Mouse (Mus musculus) kidney, postnatal 25 days (tissue): ENCODE measurements around the gene Hoxb9.
A peak's percentile ranks its signal among the peaks of the same experiment; 100 is the strongest.

Experiments used
- DNase-seq, 2 experiments: peaks; one replicate each; pipeline ENCODE4 v3.0.0; 2021; ENCODE audit warnings: mixed read lengths in 2 of 2

The Hoxb9 gene

DNA sequence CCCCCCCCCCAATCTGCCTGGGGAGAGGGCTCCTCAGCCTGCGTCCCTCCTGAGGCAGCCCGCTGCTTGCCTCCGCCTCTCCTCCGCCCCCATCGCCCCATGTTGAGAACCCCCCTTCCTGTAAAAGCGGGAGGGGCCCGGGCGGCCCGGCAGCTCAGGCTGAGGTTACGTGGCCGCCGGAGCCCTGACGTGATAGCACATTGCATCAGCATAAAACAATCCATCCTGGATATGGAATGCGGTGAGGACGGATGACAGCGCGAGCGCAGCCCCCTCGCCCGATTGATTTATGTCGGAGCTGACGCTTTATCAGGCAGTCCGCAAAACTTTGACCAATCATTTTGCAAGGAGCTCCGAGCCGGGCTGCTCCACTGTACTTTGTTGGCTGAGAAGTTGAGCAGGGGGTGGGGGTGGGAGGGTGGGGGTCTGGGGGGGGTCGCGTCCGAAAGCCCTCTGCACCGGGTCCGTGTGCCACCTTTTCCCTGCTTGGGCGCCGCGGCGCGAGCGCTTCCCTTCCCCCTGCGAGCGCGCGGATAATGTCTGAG, at the start of gene Hoxb9:
Gene Hoxb9, plus strand, starts transcription at position 462 of the 545 bp plus-strand sequence.
- DNase-seq, result peak; percentile 72 to 88

DNA sequence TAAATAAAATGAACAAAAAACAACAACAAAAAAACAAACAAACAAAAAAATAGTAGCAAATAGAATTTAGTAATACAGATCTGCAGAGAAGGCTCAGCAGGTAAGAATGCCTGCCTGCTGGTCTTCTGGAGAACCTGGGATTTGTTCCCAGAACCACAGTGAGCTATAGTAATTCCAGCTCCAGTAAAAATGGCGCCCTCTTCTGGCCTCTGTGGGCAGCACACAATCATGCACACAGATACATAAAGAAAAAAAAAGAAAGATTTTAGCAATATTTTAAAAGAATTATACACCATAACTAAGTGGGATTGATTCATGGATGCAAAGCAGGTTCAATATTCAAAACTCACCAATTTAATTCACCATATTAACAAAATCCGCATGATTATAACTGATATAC, 47.4 kb upstream of the Hoxb9 start:
- no peak for DNase-seq

DNA sequence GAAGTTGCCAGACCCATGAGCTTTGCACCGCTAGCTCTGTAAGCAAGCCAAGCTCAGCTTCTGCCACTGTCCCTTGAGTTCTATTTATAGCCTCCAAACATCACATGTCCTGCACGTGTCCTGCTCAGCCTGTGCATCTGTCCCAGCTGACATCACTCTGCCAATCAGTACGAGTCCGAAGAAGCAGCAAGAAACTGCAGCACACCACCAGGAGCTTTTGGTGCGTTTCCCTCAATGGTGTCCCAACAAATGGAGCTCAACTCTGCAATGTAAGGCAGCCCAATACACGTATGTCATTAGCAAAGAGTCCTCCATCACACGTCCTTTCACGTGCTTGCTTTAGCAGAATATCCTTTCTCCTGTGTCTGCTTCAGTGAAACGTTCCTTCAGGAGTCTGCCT, 43.6 kb upstream of the Hoxb9 start:
- DNase-seq, result no peak

DNA sequence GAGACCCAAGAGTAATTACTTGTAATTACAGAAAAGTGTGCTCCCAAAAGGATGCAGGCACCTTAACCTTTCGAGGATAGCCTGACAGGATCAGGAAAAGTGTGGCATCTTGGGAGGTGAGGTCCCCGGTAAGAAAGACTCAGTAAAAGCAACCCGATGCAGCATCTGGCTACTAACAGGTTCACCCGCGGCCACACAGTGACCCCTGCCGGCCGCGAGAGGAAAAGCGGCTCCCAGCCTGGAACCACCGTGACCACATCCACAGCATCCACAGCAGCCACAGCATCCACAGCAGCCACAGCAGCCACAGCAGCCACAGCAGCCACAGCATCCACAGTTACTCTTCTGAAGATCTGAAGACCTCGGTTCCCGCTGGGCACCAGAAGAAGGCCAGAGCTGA, 36.4 kb upstream of the Hoxb9 start:
- DNase-seq, result peak; percentile 41 to 54

DNA sequence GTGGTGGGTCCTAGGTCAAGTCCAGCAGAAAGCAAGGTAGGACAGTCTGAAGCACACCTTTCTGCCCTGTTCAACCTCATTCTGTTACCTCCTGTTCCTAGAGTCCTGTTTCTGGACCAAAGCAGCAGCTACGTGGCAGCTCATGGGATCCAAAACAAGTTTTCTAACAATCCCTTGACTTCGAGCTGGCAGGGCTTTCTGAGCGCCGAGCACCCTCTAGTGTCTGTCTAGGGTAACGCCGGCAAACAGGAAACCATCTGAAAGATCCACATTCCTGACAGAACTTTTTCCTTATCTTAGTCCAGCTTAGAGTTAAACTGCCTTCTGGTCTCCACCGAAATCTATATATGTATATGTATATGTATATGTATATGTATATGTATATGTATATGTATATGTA, 31.0 kb upstream of the Hoxb9 start:
- DNase-seq, result peak; percentile 57 to 68

DNA sequence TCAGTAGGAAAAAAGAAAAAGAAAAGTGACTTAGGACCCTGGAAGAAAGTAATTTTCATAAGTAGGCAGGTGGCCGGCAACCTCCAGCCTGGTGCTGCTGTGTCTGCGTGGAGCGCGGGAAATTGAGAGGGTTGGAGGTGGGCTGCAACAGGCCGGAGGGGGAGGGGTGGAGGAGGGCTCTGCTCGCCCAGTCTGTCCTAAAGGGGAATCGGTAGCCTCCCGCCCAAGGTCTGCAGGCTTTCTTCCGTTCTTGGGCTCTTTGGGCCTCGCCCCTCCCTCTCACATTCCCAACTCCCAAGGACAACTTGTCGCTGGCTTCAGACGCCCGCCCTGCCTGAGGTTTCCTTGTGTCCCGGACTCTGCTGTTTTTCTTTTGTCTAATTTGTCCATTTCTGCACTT, 20.4 kb upstream of the Hoxb9 start:
- peak; percentile 74 to 89 for DNase-seq

DNA sequence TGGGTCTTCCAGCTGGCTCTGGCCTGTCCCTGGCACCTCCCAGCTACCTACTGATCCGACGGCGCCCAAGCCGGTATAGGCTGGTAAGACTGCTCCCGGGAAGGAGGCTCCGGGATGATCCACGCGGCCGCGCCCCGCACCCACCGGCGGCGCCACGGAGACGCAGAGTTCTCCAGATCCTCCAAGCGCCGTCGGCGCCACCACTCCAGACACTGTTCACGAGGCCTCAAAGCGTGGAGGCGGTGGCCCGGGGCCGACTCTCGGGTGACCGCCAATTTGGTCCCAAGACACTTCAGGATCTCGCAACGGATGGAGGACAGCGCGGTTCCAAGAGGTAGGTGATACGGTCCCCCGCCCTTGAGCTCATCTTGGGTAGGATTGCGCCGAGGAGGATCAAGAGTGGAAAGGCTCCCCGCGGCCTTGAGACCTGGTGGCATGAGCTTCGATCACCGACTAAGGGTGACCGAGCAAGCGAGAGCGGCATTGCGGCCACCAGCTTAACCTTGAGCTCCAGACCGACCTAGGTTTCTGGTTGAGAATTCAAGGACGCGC, 19.7 kb upstream of the Hoxb9 start:
- DNase-seq, result peak; percentile 64 to 86

DNA sequence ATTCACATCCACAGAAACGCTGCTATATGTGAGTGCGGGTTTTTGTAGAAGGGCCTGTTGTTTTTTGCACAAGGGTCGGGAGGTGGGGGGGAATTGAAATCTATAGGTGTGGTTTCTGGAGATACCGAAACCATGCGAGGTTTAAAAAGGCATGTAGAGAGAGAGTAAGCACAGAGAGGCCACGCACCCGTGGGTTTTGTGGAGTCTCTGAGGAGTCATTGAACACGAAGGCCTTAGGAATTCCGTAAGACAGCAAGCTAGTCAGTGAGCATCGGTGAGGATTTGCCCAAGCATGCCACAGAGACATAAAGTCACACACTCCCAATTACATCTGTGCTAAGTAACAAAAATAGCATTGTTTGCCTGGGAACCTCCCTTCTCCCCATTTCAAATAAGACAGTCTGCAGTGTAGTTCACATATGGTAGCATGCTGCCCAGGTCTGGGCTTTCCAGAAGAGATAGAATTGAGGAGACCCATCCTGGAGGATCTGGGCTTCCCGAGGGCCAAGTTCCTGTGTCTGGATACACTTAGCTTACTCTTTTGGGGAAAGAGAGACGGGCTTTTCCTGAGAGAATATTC, 18.6 kb upstream of the Hoxb9 start:
- peak in 1 of 2 experiments; percentile 37 for DNase-seq

DNA sequence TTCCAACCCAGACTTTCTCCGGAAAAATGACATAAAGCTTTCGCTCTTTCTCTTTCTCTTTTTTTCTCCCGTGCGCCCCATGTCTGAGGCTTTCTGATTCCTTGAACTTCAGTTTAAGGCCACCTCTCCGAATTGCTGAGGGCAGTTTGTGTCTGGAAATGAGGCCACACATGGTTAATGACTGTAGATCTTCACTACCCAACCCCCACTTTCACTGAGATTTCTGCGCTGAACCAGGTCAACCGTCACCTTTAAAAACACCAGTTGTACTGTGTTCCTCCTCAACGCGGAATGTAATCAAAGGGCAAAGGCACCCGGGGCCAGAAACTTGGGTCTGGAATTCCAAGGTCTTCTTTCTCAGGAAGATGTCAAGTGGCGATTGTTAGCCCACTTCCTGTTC, 17.0 kb upstream of the Hoxb9 start:
- DNase-seq, result peak; percentile 72 to 88

DNA sequence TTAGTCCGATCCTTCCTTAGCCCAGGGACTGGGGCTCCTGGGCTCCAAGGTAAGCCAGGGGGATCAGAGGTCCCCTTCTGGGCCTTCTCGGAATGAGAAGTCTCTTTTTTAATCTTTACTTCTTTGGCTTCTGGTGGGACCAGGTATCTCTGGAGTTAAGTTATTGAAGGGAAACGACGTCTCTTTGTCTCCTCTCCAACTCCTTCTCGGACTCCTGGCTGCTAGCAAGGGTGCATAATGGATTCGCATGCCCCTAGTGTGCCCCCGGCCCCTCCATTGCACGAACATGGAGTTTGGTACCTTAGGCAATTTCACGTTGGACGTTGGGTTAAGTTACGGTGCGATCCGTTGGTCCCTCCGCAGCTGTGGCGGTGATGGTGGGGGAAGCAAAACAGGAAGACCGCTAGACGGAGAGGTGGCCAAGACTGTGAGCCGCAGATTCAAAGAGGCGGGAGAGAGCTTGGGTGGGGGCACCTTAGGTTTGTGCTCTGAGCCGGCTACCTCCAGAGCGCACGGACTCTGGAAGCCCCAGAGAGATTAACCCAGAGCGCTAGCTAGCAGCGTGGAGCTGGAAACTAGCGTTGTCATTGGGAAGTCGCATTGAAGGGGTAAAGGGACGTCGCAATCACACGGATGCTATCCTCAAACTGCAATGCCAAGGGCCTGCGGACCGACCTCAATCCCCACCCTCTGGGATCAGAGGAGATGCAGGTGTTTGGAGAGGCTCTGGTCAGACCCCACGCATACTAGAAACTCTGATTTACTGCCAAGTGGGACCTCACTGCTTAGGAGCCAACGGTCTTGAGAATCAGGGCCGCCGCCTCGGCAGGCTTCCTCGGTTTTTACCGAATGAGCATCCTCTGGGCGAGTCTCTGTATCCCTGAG, 15.9 kb upstream of the Hoxb9 start:
- peak in 1 of 2 experiments; percentile 56 for DNase-seq

DNA sequence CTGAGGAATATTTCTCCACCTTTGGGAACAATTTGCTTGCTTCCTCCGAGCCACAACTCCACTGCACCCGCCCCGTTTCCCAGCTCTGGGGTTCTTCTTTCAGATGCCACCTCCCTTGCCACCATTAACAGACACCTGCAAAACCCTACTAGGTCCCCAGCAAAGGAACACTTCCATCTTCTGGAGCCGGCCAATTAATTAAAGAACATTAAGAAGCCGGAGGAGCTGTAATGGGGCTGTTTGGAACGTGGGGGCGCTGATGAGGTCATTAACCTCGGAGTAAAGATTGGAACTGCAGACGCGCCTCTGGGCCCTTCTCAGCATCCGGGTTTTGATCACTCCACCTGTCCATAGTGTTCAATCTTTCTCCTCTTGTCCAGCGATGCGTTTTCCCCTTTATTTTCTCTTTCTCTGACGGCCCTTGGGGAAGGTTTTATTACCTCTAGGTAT, 15.2 kb upstream of the Hoxb9 start:
- DNase-seq, result peak; percentile 44 to 54

DNA sequence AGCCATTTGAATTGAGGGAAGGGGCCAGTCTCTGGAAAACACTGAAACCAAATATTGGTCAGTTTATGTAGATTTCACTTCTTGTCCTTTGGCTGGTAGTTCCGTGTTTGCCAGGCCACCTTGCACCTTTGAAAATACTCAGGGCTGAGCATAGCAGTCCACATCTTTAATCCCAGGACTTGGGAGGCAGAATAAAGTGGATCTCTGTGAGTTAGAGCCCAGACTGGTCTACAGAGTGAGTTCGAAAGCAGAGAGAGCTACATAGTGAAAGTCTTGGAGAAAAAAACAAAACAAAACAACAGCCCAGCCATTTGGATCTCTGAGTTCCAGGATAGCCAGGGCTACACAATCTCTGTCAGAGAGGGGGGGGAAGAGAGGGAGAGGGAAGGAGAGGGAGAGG, 14.1 kb upstream of the Hoxb9 start:
- DNase-seq, result no peak

DNA sequence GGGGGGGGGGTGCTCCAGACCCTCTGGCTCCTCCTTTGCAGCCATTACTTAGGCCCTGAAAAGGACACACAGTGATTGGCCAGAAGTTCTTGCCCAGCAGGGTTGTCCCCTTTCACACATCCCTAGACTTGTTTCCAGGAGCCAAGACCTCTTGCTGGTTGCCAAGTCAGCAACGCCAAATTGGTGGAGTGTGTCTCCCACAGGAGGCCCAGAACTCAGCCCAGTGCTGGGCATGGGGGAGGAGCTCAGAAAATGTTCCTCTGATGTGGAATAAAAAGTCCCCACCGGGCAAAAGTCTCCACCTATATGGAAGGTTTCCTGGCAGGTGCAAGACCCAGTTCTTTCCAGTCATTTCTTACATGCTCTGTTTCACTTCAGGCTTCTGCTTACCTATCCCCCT, 12.2 kb upstream of the Hoxb9 start:
- peak; percentile 74 to 93 for DNase-seq

DNA sequence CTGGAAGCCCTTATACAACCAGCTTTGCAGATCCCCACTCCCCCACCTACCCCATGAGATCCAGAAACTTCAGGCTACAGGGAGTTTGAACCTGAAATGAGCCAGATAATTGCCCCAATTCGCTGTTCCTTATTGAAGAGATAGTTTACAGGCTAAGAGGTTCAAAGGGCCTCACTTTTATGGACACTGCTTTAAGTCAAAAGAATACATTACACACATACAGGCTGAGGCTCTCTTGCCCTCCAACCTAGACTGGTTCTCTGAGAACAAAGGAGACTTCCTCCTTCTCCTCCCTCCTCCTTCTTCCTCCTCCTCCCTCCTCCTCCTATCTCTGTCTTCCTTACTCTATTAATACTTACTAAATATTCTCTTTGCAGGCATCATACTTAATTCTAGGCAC, 11.7 kb upstream of the Hoxb9 start:
- DNase-seq, result no peak

DNA sequence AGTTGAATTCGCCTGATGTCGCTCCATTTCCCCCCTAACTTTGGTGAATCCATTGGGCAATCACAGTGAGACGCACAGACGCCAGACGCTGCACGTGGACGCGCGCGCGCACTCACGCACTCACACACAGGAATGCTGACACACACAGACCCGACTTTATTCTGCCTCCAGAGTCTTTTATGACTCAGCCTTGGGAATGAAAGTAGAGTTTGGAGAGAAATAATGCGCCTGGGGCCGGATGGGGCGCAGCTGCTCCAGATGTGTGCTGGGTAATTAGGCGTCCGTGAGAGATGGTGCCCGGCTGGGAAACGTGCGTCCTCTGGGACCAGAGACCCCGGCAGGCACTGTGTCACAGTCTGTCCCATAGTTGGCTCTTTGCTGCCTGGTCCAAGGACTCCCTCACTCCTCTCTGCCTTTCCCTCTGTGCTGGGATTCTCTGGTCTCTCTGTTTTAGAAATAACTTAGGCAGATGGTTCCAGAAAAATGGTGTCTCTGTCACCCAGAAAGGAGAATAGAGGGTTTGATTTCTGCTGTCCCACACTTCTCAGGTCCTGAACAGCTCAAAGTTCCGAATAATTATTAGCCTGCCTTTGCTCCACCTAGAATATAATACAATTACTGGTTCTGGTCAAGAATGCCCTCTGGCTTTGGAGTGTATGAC, 10.8 kb upstream of the Hoxb9 start:
- peak; percentile 59 to 71 for DNase-seq

DNA sequence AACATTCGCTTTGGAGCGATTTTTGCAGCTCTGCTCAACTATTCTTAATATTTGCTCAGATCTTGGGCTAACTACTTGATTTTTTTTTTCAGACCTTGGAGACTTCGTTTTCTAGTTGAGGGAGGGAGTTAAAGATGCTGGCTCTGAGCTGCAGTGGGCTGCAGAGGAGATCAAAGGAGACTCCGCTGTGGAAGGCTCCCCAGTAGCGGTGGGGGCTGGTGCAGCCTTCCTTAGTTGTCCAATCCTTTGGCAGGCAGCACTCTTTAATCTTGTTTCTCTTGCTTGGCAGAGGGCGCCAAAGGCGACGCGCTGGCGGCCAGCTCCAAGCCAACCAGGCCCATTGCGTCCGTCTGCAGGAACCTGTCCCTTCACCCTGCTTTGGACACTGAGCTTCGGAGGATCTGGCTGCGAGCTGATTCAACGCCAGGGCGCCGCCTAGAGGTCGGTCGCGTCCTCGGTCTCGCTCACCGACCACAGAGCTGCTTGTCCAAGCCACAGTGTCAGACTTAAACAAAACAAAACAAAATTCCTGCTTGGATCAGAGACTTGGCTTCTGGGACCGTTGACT, 9.8 kb upstream of the Hoxb9 start:
- DNase-seq, result peak; percentile 95

DNA sequence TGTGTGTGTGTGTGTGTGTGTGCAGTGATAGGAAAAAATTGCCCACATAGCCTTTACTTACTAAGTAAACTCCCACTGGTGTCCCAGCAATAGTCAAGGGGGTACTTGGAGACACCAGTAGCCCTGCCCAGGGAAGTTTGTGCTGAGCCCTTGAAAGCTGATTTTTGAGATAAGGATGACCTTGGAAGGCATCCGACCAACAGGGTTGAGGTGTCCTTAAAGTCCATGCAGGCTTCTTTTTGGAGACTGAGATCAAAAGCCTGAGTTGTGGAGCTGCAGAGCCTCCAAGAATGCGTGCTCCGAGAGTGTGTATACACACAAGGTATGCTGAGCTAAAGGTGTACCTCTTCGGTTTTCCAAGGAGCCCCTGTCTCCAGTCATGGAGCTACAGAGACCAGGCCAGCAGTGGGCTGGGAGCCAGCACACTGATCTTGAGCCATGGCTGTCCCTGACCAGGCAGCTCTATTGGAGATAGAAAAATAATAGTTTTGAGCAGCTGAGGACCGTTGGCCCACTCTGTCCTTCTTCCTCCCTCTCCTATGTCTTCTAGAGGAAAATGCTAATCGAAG, 8.9 kb upstream of the Hoxb9 start:
- peak in 1 of 2 experiments; percentile 47 for DNase-seq

DNA sequence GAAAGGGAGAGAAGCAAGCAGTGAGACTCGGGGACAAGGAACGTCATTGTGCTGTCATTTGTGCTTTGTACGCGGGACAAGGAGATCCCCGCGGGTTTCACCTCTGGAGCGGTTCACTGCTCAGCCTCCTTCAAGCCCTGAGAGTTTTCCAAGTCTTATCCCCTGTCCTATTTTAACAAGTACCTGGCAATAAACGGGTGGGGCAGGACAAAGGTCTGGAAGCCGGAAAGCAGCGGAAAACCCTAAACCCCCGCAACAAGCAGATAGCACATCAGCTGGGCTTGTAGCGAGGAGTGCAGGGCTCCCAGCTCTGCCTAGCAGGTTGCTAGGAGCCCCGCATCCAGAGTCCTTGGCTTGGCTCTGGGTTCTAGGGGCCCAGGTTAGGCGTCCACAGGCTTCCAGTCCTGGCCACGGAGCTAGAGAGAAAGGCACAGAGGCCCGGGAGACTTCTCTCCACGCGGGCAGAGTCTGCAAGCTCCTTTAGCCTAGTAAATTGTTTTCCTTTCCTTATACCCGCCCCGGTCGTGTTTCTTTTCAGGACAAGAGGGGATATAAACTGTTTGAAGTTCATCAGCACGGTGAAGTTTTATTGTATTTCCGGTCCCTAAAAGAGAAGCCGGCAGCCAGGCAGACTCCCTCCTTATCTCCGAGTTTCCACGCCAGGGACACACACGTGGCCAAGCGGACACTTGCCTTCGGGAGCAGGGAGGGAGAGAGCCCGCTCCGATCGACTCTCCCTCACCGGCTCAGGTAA, 7.4 kb upstream of the Hoxb9 start:
- peak in 1 of 2 experiments; percentile 35 for DNase-seq

DNA sequence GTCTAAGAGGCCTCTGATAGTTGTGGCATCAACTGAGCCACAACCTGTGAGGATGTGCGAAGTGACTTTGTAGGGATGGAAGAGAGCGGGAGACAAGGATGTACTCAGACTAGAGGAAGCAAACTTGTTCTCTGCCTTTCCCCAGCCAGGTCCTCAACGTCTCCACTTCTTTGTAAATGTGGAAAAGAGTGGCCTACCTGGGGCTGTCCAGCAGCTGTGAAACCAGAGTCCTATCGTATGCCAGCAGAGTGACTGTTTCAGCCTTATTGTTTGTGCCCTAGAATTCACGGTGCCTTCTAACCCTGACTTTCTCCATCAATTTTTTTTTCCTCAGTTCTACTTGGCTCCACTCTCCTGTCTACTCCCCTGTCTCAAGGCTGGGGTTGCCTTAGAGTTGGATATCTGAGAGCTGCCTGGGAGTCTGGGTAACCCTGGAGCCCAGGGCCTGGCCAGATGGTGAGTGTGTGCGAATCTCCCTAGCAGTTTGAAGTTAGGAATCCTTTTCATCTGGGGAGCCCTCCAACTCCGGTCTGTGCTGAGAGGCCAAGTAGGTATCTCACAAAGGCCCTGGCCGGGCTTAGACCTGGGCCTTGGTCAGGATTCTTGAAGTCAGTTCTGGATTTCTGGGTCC, 6.8 kb upstream of the Hoxb9 start:
- DNase-seq, result peak in 1 of 2 experiments; percentile 30

DNA sequence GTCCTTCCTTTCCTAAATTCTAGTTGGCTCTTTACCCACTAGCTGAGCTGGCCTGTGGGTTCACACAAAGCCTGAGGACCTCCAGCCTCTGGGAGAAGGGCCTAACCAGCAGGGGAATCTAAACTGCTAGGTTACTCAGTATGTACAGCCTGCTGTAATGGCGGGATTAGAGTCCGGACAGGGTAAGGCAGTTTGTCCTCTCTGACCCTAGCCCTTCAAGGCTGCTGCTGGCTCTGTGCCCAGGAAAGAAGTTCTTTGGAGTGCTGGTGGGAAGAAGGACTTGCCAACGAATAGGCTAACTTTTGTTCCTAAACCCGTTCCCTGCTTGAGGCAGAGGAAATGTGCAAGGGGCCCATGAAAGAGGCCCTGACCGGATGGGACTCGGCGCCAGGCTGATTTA, 5.3 kb upstream of the Hoxb9 start:
- DNase-seq, result peak; percentile 91 to 94
